Mouse (Mus musculus): ENCODE measurements around the gene Cytl1.

The Cytl1 gene

DNA sequence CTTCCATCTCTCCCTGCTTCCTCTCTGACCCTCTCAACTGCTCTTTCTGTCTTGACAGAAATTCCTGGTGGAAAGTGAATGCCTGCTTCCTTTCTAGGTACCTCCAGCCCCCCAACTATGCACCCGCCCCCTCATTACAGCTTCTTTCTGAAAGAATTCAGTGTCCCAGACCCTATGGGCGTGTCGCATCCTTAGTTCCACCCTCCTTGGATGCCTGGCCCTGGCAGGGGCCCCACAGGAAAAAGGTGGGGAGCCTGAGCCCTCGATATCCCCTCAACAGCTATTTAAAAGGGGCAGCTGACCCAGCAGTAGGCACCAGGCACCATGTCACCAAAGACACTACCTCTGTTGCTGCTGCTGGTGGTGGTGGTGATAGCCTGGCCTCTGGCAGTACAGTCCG, at the start of gene Cytl1:
Cytl1 (plus strand) TSS at position 296 of the 400 bp plus-strand sequence.
- DNase-seq (ENCODE audit: low spot score): no peak

DNA sequence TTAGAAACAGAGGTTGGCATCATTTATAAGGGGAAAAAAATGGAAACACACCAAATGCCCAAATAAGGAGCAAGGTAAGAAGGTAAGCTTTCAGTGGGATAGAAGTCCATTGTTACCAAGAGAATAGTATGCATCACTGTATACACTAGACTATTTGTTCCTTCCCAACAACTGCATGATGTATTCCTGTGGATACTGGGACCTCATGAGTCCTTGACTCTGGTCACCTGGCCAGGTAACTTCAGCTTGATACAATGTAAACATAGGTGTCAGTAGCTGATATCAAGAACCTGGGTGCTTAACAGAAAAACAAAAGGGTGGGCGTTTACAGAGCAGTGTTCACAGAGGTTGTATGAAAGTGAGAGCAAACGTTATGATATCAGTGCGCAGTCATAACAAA, 42.6 kb upstream of the Cytl1 start:
- no peak for DNase-seq (ENCODE audit: low spot score)

DNA sequence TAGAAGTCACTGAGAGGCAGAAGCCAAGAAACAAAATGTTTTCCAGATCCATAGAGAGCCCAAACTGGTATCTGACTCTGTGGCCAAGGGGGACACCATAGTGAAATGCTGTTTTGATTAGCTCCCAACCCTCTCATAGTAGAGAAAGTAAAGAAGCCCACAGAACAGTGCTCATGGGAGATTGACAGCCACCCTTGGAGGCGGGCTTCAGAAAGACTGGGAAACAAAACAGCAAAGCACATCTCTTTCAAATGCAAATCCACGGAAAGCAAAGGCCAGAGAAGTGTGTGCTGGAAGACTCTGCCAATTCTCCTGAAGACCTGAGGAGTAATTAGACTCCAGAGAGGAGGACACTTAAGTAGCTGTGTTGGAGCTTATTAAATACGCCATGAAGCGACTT, 39.5 kb upstream of the Cytl1 start:
- DNase-seq (ENCODE audit: low spot score): no peak

DNA sequence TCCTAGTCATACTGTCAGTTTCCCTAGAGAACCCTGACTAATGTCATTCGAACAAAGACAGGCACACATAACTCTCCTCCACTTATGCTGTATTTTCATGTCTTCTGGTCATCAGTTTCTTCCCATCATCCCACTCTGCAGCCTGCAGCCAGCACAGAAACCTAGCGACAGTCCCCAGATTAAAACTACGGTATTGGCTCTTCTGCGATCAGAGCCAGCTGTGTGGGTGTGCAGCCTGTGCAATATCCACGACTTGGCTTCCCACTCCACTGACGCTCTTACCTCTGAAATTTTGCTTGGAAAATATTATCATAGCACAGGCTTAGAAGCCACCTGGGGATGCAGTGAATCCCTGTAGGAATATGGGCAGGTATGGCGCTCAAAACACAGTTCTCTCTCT, 38.0 kb upstream of the Cytl1 start:
- no peak for DNase-seq (ENCODE audit: low spot score)

DNA sequence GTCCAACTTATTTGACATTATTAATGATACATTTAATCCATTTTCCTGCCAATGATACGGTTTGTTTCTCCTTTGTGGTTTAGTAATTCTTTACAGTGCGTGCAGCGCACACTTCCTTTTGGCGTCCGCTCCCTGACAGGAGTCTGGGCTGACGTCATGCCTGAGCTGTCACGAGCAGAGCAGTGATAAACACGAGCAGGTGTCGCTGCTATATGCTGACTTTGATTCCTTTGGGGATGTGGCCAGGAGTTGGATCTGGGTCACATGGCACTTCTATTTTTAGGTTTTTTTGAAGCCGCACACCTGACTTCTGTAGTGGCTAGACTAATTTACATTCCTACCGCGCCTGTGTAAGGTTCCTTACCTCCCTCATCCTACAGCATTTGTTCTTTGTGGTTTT, 35.6 kb upstream of the Cytl1 start:
- no peak for DNase-seq (ENCODE audit: low spot score)

DNA sequence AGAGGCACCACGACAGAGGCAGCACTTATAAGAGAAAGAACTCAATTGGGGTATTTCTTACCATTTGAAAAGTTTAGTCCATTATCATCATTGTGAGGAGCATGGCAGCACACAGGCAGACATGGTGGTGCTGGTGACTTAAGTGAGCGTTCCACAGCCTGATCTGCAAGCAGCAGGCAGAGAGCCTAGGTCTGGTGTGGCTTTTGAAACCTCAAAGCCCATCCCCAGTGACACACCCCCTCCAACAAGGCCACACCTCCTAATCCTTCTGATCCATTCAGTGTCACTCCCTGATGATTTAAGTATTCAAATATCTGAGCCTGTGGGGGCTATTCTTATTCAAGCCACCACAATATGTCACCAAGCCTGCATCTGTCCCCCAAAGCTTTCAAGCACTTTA, 30.4 kb upstream of the Cytl1 start:
- DNase-seq (ENCODE audit: low spot score): no peak

DNA sequence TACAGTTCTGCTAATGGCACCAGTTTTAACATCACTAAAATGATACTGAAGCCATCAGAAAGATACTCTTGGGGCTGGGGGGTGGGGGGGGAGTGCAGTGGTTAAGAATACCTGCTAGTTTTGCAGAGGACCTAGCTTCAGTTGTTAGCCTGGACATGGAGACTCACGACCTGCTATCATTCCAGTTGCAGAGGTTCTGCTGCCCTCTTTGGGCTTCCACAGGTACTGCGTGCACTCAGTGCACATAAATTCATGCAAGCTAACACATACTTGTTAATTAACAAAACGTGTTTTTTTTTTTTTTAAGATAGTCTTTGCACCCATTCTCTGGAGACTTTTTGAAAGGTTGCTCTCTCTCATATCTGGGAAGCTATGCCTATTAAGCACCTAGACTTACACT, 27.2 kb upstream of the Cytl1 start:
- DNase-seq (ENCODE audit: low spot score): no peak

DNA sequence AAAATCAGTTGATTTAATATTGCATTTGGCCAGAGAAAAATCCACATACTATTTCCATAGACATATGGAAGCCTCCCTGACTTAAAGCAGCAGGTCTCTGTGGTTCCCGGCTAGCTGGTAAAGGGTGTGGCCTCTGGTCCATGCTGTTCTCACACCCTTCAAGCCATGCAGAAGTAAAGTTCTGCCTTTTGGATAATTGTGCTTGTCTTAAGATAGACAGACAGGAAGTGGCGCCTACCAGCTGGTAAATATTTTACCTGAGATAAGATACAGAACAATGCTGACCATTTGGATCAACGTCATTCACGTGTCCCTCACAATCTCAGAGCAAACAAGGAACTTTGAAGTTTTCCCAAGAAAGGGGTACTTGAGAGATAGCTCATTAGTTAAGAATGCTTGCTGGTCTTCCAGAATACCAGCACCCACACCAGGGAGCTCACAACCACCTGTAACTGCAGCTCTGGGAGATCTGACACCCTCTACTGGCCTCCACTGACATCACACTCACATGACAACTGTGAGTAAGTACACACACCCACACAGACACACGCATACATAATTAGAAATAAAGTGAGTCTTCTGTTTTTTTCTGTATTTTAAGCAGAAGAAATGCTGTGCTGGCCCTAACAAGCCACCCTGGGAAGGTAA, 25.9 kb upstream of the Cytl1 start:
- DNase-seq (ENCODE audit: low spot score): no peak

DNA sequence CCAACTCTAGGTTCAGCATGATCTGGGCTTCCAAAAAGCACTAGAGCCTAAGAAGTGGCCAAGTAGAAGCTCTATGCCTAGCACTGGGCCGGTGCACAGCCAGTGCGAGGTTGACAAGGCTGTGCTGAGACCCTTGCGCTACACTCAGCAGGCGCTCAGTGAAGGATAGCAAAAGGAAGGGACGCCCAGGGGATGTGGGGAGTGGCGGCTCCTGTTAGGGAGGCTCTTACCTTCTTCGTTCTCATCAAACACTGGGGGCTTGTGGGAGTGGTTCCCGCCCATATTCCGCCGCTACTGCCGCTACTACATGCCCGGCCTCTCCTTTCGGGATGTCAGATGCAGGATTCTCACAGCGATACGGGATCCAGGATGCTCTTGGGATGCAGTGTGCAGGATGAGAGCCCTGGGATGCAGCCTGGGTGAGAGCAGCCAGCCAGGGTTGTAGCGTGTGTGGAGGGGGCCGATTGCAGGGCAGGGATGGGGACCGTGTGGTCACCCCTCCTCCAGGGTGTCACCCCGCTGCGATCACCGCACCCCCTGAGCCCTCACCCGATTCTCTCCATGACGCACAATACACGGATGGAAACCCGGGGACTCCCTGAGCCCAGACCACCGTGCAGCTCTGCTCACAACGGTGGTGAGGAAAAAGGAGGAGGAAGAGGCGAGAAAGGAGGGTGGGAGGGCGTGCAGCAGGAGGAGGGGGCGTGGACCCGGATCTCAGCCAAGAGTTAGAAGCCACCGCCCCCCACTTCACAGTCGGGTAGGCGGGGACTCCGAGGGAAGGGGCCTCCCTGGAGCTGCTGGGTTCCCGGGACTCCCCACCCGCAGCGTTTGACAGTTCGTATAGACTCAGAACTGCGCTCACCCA, 18.6 kb upstream of the Cytl1 start, which contains the start of gene Stk32b:
Stk32b (minus strand) TSS at position 667 of the 868 bp plus-strand sequence.
- no peak for DNase-seq (ENCODE audit: low spot score)

DNA sequence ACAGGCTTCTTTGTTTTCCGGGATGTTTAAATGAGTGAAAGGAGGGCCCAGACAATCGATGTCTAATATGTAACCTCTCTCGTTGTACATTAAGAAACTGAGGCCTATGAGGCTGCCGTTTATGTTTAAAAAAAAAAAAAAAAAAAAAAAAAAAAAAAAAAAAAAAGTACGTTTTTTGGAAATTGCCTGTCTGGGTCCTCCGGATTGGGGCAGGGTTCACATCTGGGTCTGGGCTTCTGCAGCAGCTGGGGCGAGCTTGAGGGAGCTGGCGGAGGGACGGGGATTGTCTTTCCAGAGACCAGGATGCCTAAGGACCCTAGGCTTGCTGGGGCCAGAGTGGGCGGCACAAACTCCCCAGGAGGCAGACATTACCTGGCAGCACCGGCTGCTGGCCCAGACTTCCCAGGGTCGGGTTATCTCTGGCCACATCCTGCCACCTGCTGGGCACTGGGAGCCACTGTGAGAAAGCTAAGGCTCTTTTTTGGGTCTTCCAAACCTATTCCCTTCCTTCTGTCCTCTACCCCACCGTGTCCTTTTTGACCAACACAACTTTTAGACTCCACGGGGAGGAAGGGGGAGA, 17.8 kb upstream of the Cytl1 start:
- DNase-seq (ENCODE audit: low spot score): no peak

DNA sequence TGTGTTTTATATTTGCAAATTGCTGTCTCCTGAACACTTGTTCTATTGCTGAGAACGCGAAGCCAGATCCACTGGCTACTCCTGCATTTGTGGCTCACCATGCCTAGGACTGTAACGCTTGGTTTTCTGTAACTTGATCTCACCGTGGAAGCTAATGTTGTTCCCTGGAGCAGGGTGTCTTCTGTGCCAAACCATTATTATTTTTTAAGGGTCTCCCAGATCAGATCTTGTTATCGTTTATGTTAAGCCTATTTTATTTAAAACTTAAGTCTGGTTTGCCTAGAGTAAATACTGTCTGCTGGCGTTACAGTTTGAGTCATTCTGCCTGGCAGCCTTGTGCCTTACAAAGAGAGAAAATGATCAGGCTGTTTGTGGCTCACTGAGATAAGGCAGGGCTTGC, 14.6 kb upstream of the Cytl1 start:
- no peak for DNase-seq (ENCODE audit: low spot score)

DNA sequence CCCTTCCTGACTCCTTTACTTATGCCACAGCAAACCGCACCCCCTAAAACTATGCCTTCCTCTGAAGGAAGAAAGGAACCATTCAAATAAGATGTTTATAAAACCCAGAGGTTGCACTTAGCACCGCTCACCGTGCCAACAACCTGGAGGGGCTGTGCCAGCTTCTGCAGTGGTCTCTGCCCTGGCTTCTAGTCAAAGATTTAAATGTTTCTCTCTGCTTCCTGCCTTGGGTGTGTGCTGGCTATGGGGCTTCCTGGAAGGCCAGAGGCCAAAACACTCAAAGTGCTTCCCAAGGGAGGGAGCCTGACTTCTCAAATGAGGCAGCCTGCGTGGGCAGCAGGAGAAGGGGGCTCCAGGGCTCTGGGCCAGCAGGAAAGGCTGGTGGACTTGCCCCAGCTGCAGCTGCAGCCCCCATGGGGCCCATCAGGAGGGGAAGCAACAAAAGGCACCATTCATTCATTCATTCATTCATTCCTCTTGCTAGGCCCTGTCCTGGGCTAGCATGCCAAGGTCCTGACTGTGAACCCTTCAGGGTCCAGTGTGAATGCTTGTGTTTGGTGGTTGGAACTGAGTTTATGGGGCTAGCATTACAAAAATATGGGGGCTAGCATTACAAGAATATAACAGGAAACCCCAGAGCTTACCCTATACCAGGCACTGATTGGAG, 10.0 kb upstream of the Cytl1 start:
- no peak for DNase-seq (ENCODE audit: low spot score)

DNA sequence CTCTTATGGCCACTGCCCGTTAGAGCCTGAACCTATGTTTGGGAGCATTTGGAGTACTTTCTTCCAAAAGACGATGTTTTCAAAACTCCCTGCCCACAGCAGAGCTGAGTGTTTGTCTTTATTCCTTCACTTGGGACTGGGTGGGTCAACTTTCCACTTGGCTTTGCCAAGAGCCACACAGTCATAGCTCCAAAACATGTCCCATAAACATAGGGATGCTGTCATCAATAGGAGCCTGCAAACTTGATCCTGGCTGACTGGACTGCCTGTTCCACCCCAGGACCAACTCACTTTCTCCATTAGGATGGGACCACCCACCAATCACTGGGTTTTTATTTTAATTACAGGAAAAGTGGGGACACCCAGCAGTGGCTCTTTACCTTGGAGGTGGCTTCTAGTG, 4.5 kb upstream of the Cytl1 start:
- DNase-seq (ENCODE audit: low spot score): no peak

DNA sequence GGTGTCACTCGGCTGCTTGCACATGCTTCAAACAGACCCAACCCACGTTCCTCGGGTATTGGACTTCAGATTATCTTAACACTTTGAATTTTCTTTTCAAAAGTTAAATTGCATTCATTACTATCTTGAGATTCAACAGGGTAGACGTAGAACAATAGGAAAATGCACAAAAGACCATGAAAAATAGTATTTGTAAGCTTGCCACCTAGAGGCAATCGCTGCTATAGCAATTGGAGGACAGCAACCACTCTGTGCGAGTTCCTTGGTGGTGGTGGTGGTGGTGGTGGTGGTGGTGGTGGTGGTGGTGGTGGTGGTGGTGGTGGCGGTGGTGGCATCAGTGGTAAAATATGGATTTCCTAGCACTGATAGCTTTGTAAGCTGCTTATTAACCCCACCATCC, 894 bp downstream of the Cytl1 start:
- DNase-seq (ENCODE audit: low spot score): no peak

DNA sequence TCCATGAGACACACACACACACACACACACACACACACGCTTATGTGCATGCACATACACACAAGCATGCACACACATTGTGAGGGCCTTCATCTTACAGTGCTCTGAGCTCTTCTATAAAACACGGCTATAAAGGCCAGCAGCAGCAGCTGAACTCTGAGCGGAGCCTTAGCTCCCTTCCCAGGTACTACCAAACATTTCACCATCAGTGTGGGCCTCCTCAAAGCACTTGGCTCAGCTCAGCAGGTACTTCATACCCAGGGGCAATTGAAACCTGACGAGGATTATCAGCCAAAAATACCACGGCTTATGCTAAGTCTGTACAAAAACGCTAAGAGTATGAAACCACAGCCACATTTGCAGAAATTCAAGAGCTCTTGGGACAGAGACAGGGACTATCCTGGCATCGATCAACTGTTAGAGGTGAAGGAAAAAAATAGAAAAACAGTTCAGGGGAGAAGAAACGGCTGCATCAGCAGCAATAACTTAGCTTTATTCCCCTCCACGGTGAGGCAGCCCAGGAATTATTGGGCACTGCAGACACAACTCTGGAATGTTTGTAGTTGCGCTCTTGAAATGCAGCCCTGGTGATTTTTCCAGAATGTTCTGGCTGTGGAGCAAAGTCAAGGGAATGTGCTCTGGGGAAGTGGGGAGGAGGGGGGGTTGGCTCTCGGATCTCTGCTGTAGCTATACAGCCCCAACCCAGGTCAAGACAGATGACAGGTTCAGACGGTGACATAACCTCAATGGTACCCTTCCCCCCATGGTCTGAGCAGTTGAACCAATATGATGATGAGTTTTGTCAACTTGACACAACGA, 8.8 kb downstream of the Cytl1 start:
- DNase-seq (ENCODE audit: low spot score): no peak

DNA sequence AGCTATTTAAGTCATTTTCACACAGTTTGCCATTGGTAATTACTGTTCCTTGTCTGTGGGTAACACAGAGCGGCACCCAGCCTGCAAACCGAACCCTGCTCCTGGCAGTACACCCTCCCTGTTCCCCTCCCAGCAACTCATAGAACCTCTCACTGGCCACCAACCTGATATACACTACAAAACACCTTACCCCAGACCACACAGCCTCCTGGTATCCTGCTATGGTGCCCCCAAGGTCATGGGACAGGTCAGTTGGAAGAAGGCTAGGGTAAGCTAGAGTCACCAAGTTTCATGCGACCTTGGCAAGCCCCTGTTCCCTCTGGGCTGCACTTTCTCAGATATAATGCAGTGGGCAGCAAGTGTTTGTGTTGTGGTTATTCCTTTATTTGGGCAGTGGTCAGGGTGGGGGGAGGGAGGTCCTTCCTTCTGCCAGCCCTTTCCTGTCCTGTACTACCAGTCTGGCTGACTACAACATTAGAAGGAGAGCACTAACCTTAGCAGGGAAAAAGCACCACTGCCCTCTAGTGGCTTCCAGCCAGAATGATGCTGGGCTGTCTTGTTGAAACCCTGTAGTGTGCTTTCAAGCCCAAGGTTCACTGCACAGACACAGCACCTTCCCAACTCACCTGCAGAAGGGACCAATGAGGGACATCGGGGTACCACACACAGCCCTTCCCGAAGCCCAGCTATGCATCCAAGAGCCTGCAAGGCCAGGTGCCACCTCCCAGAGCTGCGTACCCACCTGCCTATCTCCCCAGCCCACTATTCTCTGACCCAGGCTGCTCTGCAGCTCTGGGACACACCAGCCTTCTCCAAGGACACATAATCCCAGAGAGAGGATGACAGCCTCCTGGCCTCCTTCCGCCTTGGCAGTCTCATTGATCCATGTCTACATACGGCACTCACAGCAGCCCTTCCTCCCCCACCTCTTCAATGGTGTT, 17.0 kb downstream of the Cytl1 start:
- DNase-seq (ENCODE audit: low spot score): no peak

DNA sequence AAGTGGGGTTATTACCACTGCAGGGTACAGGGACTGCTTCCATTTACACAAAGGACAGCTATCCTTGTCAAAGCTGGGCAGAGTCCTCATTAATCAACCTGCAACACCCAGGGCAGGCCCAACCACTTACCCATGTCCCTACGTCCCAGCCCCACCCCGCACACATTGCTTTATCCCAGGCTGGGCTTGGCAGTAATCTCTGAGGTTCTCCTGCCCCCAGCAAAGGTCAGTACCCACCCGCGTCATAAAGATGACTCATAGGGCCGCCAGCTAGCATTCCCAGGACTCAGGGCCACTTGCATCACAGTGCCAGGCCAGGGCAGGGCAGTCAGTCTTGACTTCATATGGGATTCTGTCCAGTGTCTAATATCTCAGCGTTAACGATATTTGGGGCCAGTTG, 18.0 kb downstream of the Cytl1 start:
- no peak for DNase-seq (ENCODE audit: low spot score)

DNA sequence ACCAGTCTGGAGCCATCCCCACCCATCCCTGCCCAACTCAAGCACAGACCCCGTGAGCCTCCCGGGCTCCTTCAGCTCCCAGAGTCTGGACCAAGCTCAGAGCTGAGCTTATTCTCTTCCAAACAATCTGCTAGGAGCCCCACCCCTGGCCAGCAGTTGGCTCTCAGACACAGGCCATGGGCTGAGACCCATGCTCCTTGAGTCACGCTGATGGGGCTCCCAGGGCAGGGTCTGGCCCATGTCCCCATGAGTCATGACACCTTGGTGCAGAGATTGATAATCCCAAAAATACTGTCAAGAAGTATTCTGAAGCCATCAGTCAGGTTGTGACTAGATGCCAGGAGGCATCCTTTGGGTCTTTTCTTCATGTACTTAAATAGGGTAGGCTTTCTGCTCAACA, 26.7 kb downstream of the Cytl1 start:
- no peak for DNase-seq (ENCODE audit: low spot score)

DNA sequence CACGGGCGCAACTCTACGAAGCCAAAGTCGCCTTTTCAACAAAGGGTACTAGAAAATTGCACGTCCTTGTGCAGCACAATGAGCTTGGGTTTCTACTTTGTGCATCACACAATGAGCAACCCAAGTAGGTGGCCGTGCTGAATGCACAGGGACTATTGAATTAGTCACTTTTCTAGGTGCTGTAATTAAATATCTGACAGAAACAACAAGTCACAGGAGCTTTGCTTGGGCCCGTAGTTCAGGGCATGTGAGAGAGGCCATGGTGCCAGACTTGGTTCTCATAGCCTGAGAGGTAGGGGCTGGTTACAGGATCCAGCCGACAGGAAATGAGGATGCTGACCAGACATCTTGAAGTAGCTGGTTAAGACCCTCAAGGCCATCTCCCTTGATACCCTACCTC, 30.5 kb downstream of the Cytl1 start:
- DNase-seq (ENCODE audit: low spot score): no peak

DNA sequence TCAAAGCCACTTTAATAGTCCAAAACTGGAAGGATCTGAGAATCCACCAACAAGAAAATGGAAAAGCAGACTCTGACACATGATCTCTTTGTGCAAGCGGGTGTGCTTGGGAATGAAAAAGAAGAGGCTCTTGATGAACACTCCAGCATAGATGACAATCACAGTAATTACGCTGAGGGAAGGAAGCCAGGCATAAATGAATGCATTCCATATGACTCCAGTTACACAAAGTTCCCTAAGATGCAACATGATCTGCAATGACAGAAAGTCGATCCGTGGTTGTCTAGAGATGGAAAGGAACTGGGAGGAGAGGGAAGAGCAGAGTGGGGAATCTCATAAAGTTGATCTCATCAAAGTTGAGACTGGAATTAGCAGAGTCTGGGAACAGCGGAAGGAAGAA, 31.9 kb downstream of the Cytl1 start:
- DNase-seq (ENCODE audit: low spot score): no peak

DNA sequence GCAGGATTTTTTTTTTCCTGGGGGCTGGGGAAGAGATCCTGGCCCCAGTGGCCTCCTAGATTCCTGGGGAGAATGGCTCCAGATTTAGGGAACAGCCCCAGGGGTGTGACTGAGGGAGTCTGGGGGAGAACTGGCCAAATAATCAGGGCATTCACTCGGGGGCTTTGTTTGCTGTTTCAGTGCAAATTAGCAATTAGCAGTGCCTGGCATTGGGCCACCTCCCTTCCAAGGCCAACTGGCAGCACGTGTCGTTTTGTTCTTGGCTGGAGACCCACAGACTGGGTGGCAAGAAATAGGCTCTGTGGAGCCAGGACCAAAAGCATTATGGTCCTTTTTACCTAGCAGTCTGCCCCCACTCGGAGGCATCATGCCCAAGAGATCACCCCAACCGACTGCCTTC, 33.7 kb downstream of the Cytl1 start:
- no peak for DNase-seq (ENCODE audit: low spot score)
